Mouse (Mus musculus) olfactory bulb, adult 2 months (tissue): Measurements from ENCODE around the gene Tgfbi.

Experiments
- CTCF ChIP-seq: fragments of 200-500 bp; IDR thresholded peaks from 2 replicates; pipeline ENCODE4 v1.5.1; 2012; ENCODE audit warnings: low read depth, mild to moderate bottlenecking, low read length, moderate library complexity; ENCODE audit not compliant: insufficient read depth
- POLR2A ChIP-seq: fragments of 200-500 bp; IDR thresholded peaks from 2 replicates; pipeline ENCODE4 v1.6.1; 2012; ENCODE audit warnings: mild to moderate bottlenecking, low read depth, low read length, moderate library complexity; ENCODE audit not compliant: insufficient read depth

- TF ChIP-seq CTCF = no peak
- TF ChIP-seq POLR2A = no peak
Measured at GRCm38 (mm10) chr13:56612331-56612730, 3.0 kb downstream of the Tgfbi start.
